Mouse (Mus musculus): ENCODE results near the gene Arhgef38.

GRCm38 (mm10) chr3:133227258-133228012 is 7.3 kb downstream of the Arhgef38 start:
- TF ChIP-seq TAL1 (IDR thresholded peaks at IDR 0.05; ENCODE audit: low read length) (no peak), GATA1 (IDR thresholded peaks at IDR 0.05; ENCODE audit: low read length) (no peak)

All from erythroblast, embryonic 14.5 days (primary cell).